Mouse (Mus musculus) stomach, embryonic 16.5 days (tissue): ENCODE results near the gene Samhd1. TPM values are rescaled to one million over a fixed set of nuclear protein-coding genes. Genes with fewer than 3 reads are reported as not detected.

Experiments used
- ATAC-seq: fragments of 200-750 bp; cut with Nextera tagmentation; 2 replicates; pipeline ENCODE4 v1.8.0; 2017; ENCODE audit warnings: moderate number of reproducible peaks, moderate TSS enrichment; ENCODE audit not compliant: insufficient read depth, low FRiP score
- H3K27ac ChIP-seq: fragments of 300-500 bp; sonication (generic); 2 replicates; pipeline ENCODE4 v1.5.1; 2014; ENCODE audit warnings: low read length
- H3K27me3 ChIP-seq: fragments of 300-500 bp; sonication (generic); 2 replicates; pipeline ENCODE4 v1.6.1; 2014; ENCODE audit warnings: low read length, control low read depth, mixed read lengths; ENCODE audit not compliant: control insufficient read depth, insufficient read depth
- H3K36me3 ChIP-seq: fragments of 300-500 bp; sonication (generic); 2 replicates; pipeline ENCODE4 v1.6.1; 2014; ENCODE audit warnings: low read length; ENCODE audit not compliant: control insufficient read depth, insufficient read depth
- H3K4me1 ChIP-seq: fragments of 300-500 bp; sonication (generic); 2 replicates; pipeline ENCODE4 v1.6.1; 2014; ENCODE audit warnings: low read length, control low read depth, mixed read lengths; ENCODE audit not compliant: control insufficient read depth, insufficient read depth
- H3K4me2 ChIP-seq: fragments of 300-500 bp; sonication (generic); 2 replicates; pipeline ENCODE4 v1.6.1; 2014; ENCODE audit warnings: low read depth, low read length, mixed read lengths
- H3K4me3 ChIP-seq: fragments of 300-500 bp; sonication (generic); replicated peaks from 2 replicates; pipeline ENCODE4 v1.5.1; 2014; ENCODE audit warnings: mild to moderate bottlenecking, low read length
- H3K9ac ChIP-seq: fragments of 300-500 bp; sonication (generic); 2 replicates; pipeline ENCODE4 v1.6.1; 2014; ENCODE audit warnings: low read length
- H3K9me3 ChIP-seq: fragments of 300-500 bp; sonication (generic); replicated peaks from 2 replicates; pipeline ENCODE4 v1.6.1; 2016; ENCODE audit warnings: low read length, control low read depth; ENCODE audit not compliant: control insufficient read depth
- WGBS: fragments of 180-500 bp; shearing (Covaris S2); extraction: QIAGEN DNeasy Blood & Tissue Kit; methylation state at CpG from one replicate; pipeline ENCODE4 v1.1.7; 2014; 5-methylcytosine and 5-hydroxymethylcytosine counted together
- polyA plus RNA-seq: library from polyadenylated mRNA; unstranded; fragments of >200 nt; fragmentation: Nextera tagmentation; extraction: Ambion mirVana; gene quantifications from 2 replicates; pipeline ENCODE4 v1.2.1, GENCODE M21; 2015

The Samhd1 gene
- polyA plus RNA-seq, 1 experiment from 2014 or later, result 29.1 TPM

DNA sequence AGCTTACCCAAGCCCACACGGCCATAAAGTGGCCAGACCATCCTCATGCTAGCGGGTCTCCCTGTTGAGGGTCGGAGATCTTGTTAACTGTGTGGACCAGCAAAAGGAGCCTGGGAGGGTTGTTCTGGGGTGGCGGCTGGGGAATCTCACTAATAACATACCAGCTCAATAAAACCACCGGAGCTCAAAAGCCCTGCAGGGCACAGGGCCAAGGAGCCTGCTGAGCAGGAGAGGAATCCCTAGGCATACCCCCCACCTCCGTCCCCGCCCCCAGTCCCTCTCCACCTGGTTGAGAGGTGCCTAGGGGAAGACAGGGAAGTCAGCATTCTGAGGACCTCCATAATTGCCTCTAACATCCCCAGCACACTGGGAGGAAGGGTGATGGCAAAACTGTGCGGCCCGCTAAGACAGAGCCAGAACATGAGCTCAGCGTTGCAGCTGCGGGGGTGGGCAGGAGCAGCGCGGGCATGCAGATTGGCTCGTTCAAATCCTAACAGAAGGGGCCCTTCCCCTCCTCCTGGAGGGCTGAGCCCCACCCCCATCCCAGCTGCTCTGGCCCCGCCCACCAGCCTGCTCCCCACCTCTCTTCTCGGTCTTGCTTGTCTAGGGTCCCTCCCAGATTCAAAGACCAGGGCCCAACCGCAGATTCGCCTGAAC is 76.6 kb downstream of the Samhd1 start:
- H3K36me3 ChIP-seq, result 0 out of 2 replicates have a peak, but pooled peaks cover 5% of the 10 kb centered on the region
- H3K4me3 ChIP-seq, result peak overlapping the region; percentile 26; the same call in 1 of the 2 replicates
- no peaks in the 10 kb centered on the region for H3K9me3 ChIP-seq
- ATAC-seq, result peak; percentile 90
- peak overlapping the region; percentile 81 for H3K27ac ChIP-seq
- H3K9ac ChIP-seq, result peak overlapping the region; percentile 62
- H3K4me2 ChIP-seq, result peak overlapping the region; percentile 47
- 11% methylated on average over 18 of the region's 18 CpGs for WGBS
- no peaks in the 10 kb centered on the region for H3K27me3 ChIP-seq
- H3K4me1 ChIP-seq, result peaks cover 31% of the 10 kb centered on the region

DNA sequence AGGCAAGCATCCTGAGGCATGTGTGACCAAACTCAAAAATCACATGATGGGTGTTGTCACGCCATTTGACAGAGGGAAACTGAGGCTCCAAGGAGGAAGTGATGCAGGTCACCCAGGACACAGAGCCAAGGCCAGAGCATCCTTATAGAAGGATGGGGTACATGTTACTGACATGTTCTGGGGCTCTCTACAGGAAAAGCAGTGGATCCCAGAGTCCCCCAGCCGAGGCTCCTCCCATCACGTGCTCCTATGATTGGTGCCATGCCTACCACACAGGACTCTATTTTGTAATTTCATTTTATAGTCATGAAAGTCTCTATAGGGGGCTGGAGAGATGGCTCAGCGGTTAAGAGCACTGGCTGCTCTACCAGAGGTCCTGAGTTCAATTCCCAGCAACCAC is 77.3 kb downstream of the Samhd1 start:
- H3K36me3 ChIP-seq, result 0 out of 2 replicates have a peak, but pooled peaks cover 5% of the 10 kb centered on the region
- 92% methylated on average over 4 of the region's 4 CpGs for WGBS
- H3K27me3 ChIP-seq, result no peaks in the 10 kb centered on the region
- H3K4me3 ChIP-seq, result no peak overlapping the region
- H3K9me3 ChIP-seq, result no peaks in the 10 kb centered on the region
- ATAC-seq, result no peak
- H3K4me1 ChIP-seq, result peaks cover 24% of the 10 kb centered on the region
- no peak overlapping the region; the same call in 1 of the 2 replicates for H3K27ac ChIP-seq
- H3K9ac ChIP-seq, result no peak overlapping the region
- no peak overlapping the region for H3K4me2 ChIP-seq

DNA sequence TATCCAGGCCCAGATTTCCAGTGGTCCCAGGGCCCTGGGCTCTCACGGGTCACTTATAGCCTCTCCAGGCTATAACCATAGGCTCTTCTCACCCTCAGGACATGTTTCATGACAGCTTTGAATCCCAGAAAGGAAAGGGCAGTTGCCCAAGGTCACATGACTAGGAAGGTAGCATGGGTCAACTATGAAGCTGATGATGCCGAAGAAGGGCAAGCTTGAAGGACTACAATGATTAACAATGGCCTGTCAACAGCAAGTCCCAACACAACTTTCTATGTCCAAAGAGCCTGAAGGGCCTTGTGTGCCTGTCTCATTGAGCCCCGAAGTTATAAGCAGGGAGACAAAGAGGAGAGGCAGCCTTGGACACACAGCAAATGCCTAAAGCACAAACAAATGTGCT is 77.9 kb downstream of the Samhd1 start:
- 91% methylated on average over 3 of the region's 3 CpGs for WGBS
- Histone ChIP-seq H3K36me3 (0 out of 2 replicates have a peak, but pooled peaks cover 5% of the 10 kb centered on the region), H3K9ac (no peak overlapping the region), H3K4me1 (peaks cover 19% of the 10 kb centered on the region), H3K27me3 (no peaks in the 10 kb centered on the region), H3K4me3 (no peak overlapping the region), H3K4me2 (no peak overlapping the region), H3K27ac (no peak overlapping the region), H3K9me3 (no peaks in the 10 kb centered on the region)
- ATAC-seq, result no peak

DNA sequence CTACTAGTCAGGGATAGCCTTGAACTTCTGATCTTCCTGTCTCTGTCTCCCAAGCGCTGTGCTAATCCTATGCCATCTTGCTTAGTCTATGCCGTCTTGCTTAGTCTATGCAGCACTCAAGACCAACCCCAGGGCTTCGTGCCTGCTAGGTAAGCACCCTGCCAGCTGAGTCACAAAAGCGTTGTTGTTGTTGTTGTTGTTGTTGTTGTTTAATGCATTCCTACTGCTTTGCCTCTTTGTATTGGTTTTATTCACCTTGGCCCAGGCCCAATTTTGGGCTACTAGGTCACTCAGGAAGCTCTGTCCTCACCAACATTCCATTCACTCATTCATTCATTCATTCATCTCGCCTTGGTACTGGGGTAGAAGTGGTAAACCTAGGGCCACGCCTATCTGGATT is 79.3 kb downstream of the Samhd1 start:
- no peak for ATAC-seq
- no peak overlapping the region for H3K4me2 ChIP-seq
- no peak overlapping the region for H3K9ac ChIP-seq
- H3K9me3 ChIP-seq, result no peaks in the 10 kb centered on the region
- H3K4me3 ChIP-seq, result no peak overlapping the region
- H3K36me3 ChIP-seq, result 0 out of 2 replicates have a peak, but pooled peaks cover 5% of the 10 kb centered on the region
- H3K4me1 ChIP-seq, result peaks cover 17% of the 10 kb centered on the region
- WGBS, result 89% methylated on average over 6 of the region's 6 CpGs
- H3K27me3 ChIP-seq, result no peaks in the 10 kb centered on the region
- no peak overlapping the region for H3K27ac ChIP-seq

DNA sequence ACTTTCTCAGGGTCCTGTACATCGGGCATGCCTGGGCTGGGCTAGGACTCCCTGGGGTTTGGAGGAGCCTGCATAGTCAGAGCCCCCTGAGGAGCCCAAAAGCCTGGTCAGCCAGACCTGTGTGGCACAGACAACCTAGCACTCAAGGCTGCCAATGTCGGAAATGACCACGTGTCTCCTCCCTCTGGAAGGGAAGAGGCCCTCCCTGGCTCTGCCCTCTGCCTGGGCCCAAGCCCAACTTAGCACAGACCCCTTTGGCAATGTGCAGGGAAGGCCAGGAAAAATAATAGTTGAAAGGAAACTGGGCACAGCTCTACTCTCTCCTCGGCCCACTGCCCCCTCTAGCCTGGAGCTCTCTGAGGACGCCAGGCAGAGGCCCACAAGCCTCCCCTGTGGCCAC is 80.2 kb downstream of the Samhd1 start:
- Histone ChIP-seq H3K27ac (peak overlapping the region; percentile 34; the same call in 1 of the 2 replicates), H3K36me3 (0 out of 2 replicates have a peak, but pooled peaks cover 4% of the 10 kb centered on the region), H3K9me3 (no peaks in the 10 kb centered on the region), H3K4me1 (peaks cover 17% of the 10 kb centered on the region), H3K4me3 (no peak overlapping the region), H3K27me3 (no peaks in the 10 kb centered on the region), H3K4me2 (no peak overlapping the region), H3K9ac (no peak overlapping the region)
- ATAC-seq, result no peak
- 81% methylated on average over 5 of the region's 5 CpGs for WGBS

DNA sequence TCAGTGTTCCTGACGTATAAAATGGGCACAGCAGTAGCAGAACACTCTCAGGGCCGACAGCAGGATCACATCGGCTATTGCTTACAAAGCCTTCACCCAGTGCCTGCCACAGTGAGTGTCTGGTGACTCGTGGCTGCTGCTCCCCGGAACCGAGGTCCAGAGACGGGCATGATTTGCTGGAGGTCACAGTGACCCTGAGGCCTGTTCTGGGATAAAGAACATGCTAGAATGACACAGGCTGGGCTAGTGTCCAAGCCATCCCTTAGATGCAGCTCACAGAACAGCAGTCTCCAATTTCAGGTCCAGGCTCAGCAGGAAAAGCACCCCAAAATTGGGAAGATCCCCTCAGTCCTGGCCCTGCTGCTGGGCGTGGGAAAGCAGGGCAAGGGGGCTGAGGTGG is 80.8 kb downstream of the Samhd1 start:
- Histone ChIP-seq H3K36me3 (no peaks in the 10 kb centered on the region), H3K9me3 (no peaks in the 10 kb centered on the region), H3K4me1 (peaks cover 13% of the 10 kb centered on the region), H3K27ac (no peak overlapping the region), H3K27me3 (no peaks in the 10 kb centered on the region), H3K4me2 (no peak overlapping the region), H3K4me3 (no peak overlapping the region), H3K9ac (no peak overlapping the region)
- no peak for ATAC-seq
- WGBS, result 82% methylated on average over 8 of the region's 8 CpGs

DNA sequence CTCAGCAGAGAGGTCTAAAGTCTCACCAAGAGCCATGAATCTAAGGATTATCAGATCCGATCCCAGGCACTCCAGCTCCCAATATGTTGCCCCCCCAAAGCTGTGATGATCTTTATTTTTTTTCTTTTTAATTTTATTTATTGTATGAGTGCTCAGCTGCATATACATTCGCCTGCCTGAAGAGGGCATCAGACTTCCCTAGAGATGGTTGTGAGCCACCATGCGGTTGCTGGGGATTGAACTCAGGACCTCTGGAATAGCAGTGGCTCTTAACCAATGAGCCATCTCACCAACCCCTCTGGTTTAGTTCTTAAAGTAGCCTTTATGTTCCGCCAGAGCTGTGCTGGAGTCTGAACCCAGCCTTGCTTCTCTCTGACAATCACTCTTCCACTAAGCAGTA is 81.3 kb downstream of the Samhd1 start:
- no peaks in the 10 kb centered on the region for H3K36me3 ChIP-seq
- H3K9me3 ChIP-seq, result no peaks in the 10 kb centered on the region
- no peak for ATAC-seq
- H3K4me2 ChIP-seq, result no peak overlapping the region
- 80% methylated on average over 4 of the region's 4 CpGs for WGBS
- no peaks in the 10 kb centered on the region for H3K27me3 ChIP-seq
- H3K27ac ChIP-seq, result no peak overlapping the region
- no peak overlapping the region for H3K9ac ChIP-seq
- no peak overlapping the region for H3K4me3 ChIP-seq
- peaks cover 8% of the 10 kb centered on the region for H3K4me1 ChIP-seq

DNA sequence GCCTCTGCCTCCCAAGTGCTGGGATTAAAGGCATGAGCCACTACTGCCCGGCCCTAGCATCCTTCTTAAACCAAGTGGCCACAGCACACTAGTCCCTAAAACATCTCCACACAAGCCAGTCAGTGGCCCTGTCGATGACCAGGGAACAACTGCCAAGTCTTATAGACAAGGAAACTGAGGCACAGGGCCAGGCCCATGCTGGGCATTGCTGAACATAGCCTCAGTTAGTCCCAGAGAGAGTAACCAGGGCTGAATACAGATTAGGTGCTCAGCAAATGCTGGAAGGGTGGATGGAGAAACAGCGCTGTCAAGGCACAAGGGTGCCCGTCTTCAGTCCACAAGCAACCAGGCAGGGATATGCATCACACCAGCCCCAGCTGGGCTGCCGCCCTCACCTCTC is 81.9 kb downstream of the Samhd1 start:
- no peak overlapping the region for H3K27ac ChIP-seq
- H3K9ac ChIP-seq, result no peak overlapping the region
- H3K27me3 ChIP-seq, result no peaks in the 10 kb centered on the region
- no peaks in the 10 kb centered on the region for H3K9me3 ChIP-seq
- H3K4me1 ChIP-seq, result peaks cover under 1% of the 10 kb centered on the region
- WGBS, result 95% methylated on average over 5 of the region's 5 CpGs
- no peak overlapping the region for H3K4me2 ChIP-seq
- no peak for ATAC-seq
- H3K36me3 ChIP-seq, result no peaks in the 10 kb centered on the region
- no peak overlapping the region for H3K4me3 ChIP-seq

DNA sequence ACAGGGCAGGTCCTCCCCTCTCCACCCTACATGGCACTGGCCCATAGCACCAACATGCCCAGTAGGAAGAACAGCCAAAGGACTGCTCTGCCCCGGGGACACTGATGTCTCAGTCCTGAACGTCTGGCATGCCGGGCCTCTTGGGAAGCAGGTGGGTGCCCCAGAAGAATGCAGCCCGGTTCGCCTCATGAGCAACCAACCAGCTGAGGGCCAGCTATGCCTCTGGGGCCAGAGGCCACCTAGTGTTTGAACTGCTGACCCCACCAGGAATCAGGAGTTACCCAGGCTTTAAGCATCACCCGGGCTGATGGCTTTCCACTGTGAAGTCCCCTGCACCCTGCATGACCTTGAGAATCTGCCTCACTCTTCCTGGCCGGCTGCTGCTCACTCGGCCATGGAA is 82.6 kb downstream of the Samhd1 start:
- H3K27ac ChIP-seq, result no peak overlapping the region
- no peaks in the 10 kb centered on the region; the same call in 1 of the 2 replicates for H3K4me1 ChIP-seq
- no peaks in the 10 kb centered on the region for H3K36me3 ChIP-seq

More for the DNA sequence above, 82.6 kb downstream of the Samhd1 start:
- Histone ChIP-seq H3K4me3 (no peak overlapping the region), H3K9ac (no peak overlapping the region), H3K27me3 (no peaks in the 10 kb centered on the region), H3K4me2 (no peak overlapping the region), H3K9me3 (no peaks in the 10 kb centered on the region)
- no peak for ATAC-seq
- 78% methylated on average over 8 of the region's 8 CpGs for WGBS
